Mouse (Mus musculus) CD4-positive naive resting alpha-beta T cell, adult 57 days (primary cell): ENCODE data around the gene Tcf7l1. TPM values are rescaled to one million over a fixed set of nuclear protein-coding genes. Genes with fewer than 3 reads are reported as not detected.

Source experiments
- total RNA-seq: library from RNA; stranded (reverse); gene quantifications from one replicate; pipeline ENCODE4 v1.2.4, GENCODE M21; 2023

Tcf7l1 gene
- total RNA-seq = 3.1 TPM

DNA sequence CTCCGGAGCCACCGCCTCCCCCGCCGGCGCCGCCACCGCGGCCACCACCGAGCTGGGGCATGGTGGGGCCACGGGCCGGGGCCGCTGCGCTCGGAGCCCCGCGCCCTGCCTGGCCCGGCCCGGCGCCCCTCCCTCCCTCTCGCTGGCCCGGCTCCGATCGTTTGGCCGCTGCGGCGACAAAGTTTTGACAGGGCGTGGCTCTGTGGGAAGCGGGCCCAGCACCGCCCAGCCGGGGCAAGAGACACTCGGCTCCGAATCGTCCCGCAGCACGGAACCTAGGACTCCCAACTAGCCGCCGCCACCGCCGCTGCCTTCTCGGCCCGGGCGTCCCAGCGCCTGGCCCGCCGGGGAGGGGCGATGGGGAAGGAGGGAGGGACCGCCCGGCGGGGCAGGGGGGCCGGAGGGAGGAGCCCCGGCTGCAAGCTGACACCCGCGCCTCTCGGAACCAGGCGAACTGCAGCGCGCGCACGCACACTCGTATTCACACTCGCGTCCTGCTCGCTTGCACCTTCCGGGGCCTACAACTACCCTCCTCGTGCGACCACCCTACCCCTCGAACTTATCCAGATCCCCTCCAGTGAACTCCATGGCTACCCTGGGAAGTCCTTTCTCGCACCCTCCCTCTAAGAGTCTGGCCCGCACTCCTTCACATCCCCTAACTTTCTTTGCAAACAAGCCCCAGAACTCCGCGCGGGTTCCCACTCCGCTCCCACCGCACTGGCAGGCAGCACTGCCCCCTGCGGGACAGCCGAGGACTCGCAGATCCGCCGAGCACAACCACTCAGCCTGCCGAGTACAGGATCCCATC, at the start of gene Tcf7l1:
Gene Tcf7l1, minus strand, starts transcription at position 363 of the 808 bp plus-strand sequence.

DNA sequence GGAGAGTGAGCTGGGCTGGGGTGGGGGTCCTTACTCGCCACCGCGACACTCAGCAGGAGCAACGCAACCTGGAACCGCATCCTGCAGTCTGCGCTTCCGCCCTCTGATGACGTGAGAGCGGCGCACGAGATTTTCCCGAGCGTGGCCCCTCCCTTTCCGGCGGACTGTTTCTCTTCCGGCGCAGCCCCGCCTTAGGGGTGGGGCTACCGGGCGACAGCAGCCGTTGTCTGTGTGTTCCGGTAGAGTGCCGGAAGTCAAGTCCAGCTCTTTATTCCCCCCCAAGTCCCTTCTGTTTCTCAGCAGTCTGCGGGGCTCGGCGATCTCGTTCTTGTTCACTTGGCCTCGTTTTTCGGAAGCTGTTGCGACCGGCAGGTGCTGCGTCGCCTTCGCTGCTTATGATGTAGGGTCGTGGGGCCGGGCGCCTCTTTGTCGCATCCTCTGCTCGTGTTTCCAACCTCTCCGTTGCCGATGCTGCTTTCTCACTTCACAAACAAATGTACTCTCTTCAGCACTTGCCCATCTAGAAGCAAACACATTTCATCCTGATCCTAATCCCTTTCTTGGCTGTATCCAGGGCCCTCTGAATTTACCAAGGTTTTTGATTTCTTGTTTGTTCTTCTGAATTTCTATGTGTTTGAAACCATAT, 172.3 kb downstream of the Tcf7l1 start, which contains the start of gene Tgoln1:
Gene Tgoln1, minus strand, starts transcription at position 358 of the 646 bp plus-strand sequence.

DNA sequence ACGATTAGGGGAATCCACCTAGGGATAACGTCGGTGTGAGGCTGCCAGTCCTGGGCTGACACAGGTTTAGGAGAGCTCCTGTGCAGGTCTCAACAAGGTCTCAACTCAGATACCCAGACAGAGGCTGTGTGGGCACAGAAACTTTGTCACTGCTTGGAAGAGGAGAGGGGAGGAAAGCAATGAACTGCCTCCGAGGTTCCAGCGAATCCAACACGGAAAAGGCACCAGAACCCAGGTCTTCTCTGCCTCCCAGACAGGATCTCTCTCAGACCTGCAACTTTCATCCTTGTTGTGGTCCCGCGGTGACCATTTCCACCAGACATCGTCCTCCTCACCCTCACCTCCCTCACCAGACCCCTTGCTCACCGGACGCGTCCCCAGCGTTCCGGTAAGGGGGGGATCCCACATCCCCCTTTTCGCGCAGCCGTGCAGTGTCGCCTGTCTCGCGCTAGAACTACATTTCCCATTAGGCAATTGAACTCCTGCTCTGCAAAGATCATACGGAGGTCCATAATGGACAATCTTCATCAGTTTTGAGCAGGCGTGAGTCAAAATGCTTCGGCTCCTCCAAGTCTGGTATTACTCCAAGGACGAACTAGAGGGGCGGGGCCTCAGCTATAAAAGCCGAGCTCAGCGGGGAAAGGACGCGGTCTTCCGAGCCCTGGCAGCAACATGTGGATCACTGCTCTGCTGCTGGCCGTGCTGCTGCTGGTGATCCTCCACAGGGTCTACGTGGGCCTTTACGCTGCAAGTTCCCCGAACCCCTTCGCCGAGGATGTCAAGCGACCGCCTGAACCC, 190.9 kb downstream of the Tcf7l1 start, which contains the start of the genes Elmod3 and Retsat:
Gene Elmod3, minus strand, starts transcription at position 458 of the 798 bp plus-strand sequence.
Gene Retsat, plus strand, starts transcription at position 520 of the 798 bp plus-strand sequence.

Other genes starting within 250 kb of the Tcf7l1 start
- 38.6 TPM for gene Capg, start 244.9 kb downstream of the Tcf7l1 start, total RNA-seq
- 12.1 TPM for gene Elmod3, start 190.8 kb downstream of the Tcf7l1 start, total RNA-seq
- 6.8 TPM for gene Retsat, start 190.8 kb downstream of the Tcf7l1 start, total RNA-seq
- gene Tgoln1, start 172.3 kb downstream of the Tcf7l1 start, total RNA-seq = 194 TPM
- 56.2 TPM for gene Kcmf1, start 110.7 kb upstream of the Tcf7l1 start, total RNA-seq
- 4,073 TPM for gene Tmsb10, start 169.5 kb upstream of the Tcf7l1 start, total RNA-seq